Mouse (Mus musculus): ENCODE data around the gene Ppp1r9b.

DNA sequence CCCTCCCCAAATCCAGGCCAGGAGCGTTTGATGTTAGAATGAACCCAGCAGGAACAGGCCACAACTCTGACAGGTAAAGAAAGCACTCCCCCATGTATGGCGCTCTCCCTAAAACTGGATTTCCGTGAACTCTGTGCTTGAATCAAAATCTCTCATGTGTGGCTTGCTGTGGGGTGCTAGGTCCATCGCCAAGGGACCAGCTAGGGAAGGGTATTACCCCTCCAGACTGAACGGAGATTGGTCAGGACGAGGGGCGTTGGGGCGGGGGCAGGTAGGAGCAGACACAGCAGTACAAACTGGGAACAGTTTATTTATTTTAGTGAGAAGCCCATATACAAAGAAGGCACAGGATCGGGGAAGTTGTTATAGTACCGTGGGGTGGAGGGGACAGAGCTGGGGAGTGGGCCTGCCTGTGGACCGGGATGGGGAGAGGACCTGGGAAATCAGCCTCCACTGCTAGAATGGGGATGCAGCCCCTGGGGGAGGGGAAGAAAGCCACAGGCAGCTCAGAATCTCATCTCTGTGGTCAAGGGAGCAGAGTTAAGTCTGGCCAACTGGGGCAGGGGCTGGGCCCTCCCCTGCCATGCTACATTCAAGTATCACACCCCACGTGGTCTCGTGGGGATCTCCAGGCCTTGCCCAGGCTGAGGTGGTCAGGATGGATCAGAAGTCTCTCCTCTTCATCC lies 53.5 kb downstream of the Ppp1r9b start:
- TF ChIP-seq POLR2A (IDR thresholded peaks at IDR 0.05; ENCODE audit: insufficient read length, low read depth) (no peak), TCF12 (IDR thresholded peaks at IDR 0.05; ENCODE audit: insufficient read depth, poor library complexity, severe bottlenecking) (no peak), MAX (IDR thresholded peaks at IDR 0.05; ENCODE audit: low read depth) (no peak), POLR2AphosphoS2 (IDR thresholded peaks at IDR 0.05; ENCODE audit: insufficient read length, low read depth) (no peak), SRF (IDR thresholded peaks at IDR 0.05; ENCODE audit: control insufficient read depth, insufficient read length, low read depth) (no peak), CEBPB (IDR thresholded peaks at IDR 0.05; ENCODE audit: insufficient read depth, poor library complexity, severe bottlenecking) (no peak), E2F4 (IDR thresholded peaks at IDR 0.05; ENCODE audit: insufficient read depth) (no peak), MYOG (IDR thresholded peaks at IDR 0.05; ENCODE audit: control insufficient read depth in 1 of 3, insufficient read depth in 1 of 3, insufficient read length in 2 of 3, low read depth in 2 of 3) (no peak), MYOD1 (IDR thresholded peaks at IDR 0.05; ENCODE audit: control insufficient read depth in 1 of 3, insufficient read length in 2 of 3, low read depth in 2 of 3) (no peak)
